Mouse (Mus musculus) kidney, adult 9 months (tissue): ENCODE data around the gene Tmem204.

ENCODE experiments used
- DNase-seq: peaks from one replicate; pipeline ENCODE4 v3.0.0; 2022

Gene Tmem204

GRCm38 (mm10) chr17:25014841-25015570 lies 68.4 kb downstream of the Tmem204 start:
- DNase-seq, result peak; percentile 45

- peak; percentile 30 for DNase-seq
These were observed 69.5 kb downstream of the Tmem204 start for GRCm38 (mm10) chr17:25013606-25014501.
